Comparison of ENCODE assay signal across 32 mouse cellular contexts in genomic region chr14:120566945-120567344, GRCm38 (mm10).
"Had no signal": no experiment of that assay in that cellular context is flagged by ENCODE, and none has a peak within 500 bp of the region (broad histone marks: within the 10 kb centered on the region; RNA-seq: fewer than 3 reads in every experiment).

No protein-coding gene starts in this region.

- H3K4me1 ChIP-seq: limb, embryonic 10.5 days; limb, embryonic 12.5 days; limb, embryonic 13.5 days; limb, embryonic 15.5 days; liver, embryonic 12.5 days; liver, embryonic 13.5 days; liver, embryonic 15.5 days; lung, embryonic 15.5 days; midbrain, embryonic 12.5 days; midbrain, embryonic 13.5 days; midbrain, embryonic 15.5 days; neural tube, embryonic 12.5 days; neural tube, embryonic 13.5 days had no signal

- H3K4me3 ChIP-seq: left cerebral cortex, adult 2 months; limb, embryonic 10.5 days; limb, embryonic 12.5 days; limb, embryonic 13.5 days; limb, embryonic 15.5 days; liver, embryonic 12.5 days; liver, embryonic 13.5 days; liver, embryonic 15.5 days; lung, embryonic 15.5 days; megakaryocyte, embryonic 14.5 days; midbrain, embryonic 10.5 days; midbrain, embryonic 12.5 days; midbrain, embryonic 13.5 days; midbrain, embryonic 15.5 days; myocyte; neural tube, embryonic 12.5 days; neural tube, embryonic 13.5 days had no signal

- H3K27me3 ChIP-seq: limb, embryonic 12.5 days; limb, embryonic 13.5 days; limb, embryonic 15.5 days; liver, embryonic 12.5 days; liver, embryonic 13.5 days; liver, embryonic 15.5 days; lung, embryonic 15.5 days; megakaryocyte, embryonic 14.5 days; midbrain, embryonic 12.5 days; midbrain, embryonic 13.5 days; midbrain, embryonic 15.5 days; neural tube, embryonic 12.5 days; neural tube, embryonic 13.5 days had no signal

- H3K4me2 ChIP-seq: limb, embryonic 12.5 days; limb, embryonic 13.5 days; limb, embryonic 15.5 days; liver, embryonic 11.5 days; liver, embryonic 12.5 days; liver, embryonic 13.5 days; liver, embryonic 15.5 days; lung, embryonic 14.5 days; lung, embryonic 15.5 days; midbrain, embryonic 11.5 days; midbrain, embryonic 12.5 days; midbrain, embryonic 13.5 days; midbrain, embryonic 15.5 days; neural tube, embryonic 12.5 days; neural tube, embryonic 13.5 days had no signal

- H3K27ac ChIP-seq: left cerebral cortex, adult 2 months; limb, embryonic 10.5 days; limb, embryonic 12.5 days; limb, embryonic 13.5 days; limb, embryonic 15.5 days; liver, embryonic 12.5 days; liver, embryonic 13.5 days; liver, embryonic 14.5 days; liver, embryonic 15.5 days; lung, embryonic 15.5 days; macrophage; midbrain, embryonic 10.5 days; midbrain, embryonic 12.5 days; midbrain, embryonic 13.5 days; midbrain, embryonic 15.5 days; neural tube, embryonic 12.5 days; neural tube, embryonic 13.5 days had no signal

- DNase-seq: left cerebral cortex, postnatal 4 days; liver; liver, embryonic 13.5 days; liver, postnatal 0 days; lung, adult 18-20 months; lung, embryonic 14.5 days; lung, postnatal 10 days; lung, postnatal 14 days; lung, postnatal 36 days; lung, postnatal 4 days; midbrain, embryonic 14.5 days had no signal

- H3K36me3 ChIP-seq: limb, embryonic 10.5 days; limb, embryonic 12.5 days; limb, embryonic 13.5 days; limb, embryonic 15.5 days; liver, embryonic 12.5 days; liver, embryonic 13.5 days; liver, embryonic 15.5 days; lung, embryonic 15.5 days; midbrain, embryonic 10.5 days; midbrain, embryonic 12.5 days; midbrain, embryonic 13.5 days; midbrain, embryonic 15.5 days; neural tube, embryonic 12.5 days; neural tube, embryonic 13.5 days had no signal

- H3K9me3 ChIP-seq: limb, embryonic 10.5 days; limb, embryonic 12.5 days; limb, embryonic 13.5 days; limb, embryonic 15.5 days; liver, embryonic 12.5 days; liver, embryonic 13.5 days; liver, embryonic 15.5 days; lung, embryonic 15.5 days; megakaryocyte, embryonic 14.5 days; midbrain, embryonic 10.5 days; midbrain, embryonic 12.5 days; midbrain, embryonic 13.5 days; midbrain, embryonic 15.5 days; neural tube, embryonic 12.5 days; neural tube, embryonic 13.5 days had no signal

- H3K9ac ChIP-seq: limb, embryonic 12.5 days; limb, embryonic 13.5 days; limb, embryonic 15.5 days; liver, embryonic 12.5 days; liver, embryonic 13.5 days; liver, embryonic 14.5 days; liver, embryonic 15.5 days; liver, postnatal 0 days; lung, embryonic 14.5 days; lung, embryonic 15.5 days; midbrain, embryonic 12.5 days; midbrain, embryonic 13.5 days; midbrain, embryonic 15.5 days; neural tube, embryonic 12.5 days; neural tube, embryonic 13.5 days had no signal

- ATAC-seq: liver, embryonic 12.5 days; liver, postnatal 0 days; midbrain, embryonic 13.5 days; midbrain, embryonic 15.5 days; midbrain, embryonic 16.5 days had no signal
